Mouse (Mus musculus) hindbrain, embryonic 15.5 days (tissue): ENCODE measurements around the gene Pianp. TPM values are rescaled to one million over a fixed set of nuclear protein-coding genes. Genes with fewer than 3 reads are reported as not detected.
"Not testable (repeated sequence)": the region's sequence is repeated elsewhere in the genome, so short reads cannot be mapped to it uniquely, and the experiment has no call there.

Experiments
- ATAC-seq: fragments of 200-750 bp; cut with Nextera tagmentation; 2 replicates; pipeline ENCODE4 v1.8.0; 2017; ENCODE audit warnings: low read depth, moderate number of reproducible peaks, moderate TSS enrichment; ENCODE audit not compliant: low FRiP score
- H3K27ac ChIP-seq: fragments of 300-500 bp; sonication (generic); replicated peaks from 2 replicates; pipeline ENCODE4 v1.5.1; 2015; ENCODE audit warnings: mild to moderate bottlenecking, inconsistent platforms
- H3K27me3 ChIP-seq: fragments of 300-500 bp; sonication (generic); 2 replicates; pipeline ENCODE4 v1.6.1; 2015; ENCODE audit warnings: control low read depth, inconsistent platforms
- H3K36me3 ChIP-seq: fragments of 300-500 bp; sonication (generic); 2 replicates; pipeline ENCODE4 v1.6.1; 2015; ENCODE audit warnings: control low read depth, inconsistent platforms
- H3K4me1 ChIP-seq: fragments of 300-500 bp; sonication (generic); replicated peaks from 2 replicates; pipeline ENCODE4 v1.6.1; 2015; ENCODE audit warnings: control low read depth, inconsistent platforms
- H3K4me2 ChIP-seq: fragments of 300-500 bp; sonication (generic); 2 replicates; pipeline ENCODE4 v1.6.1; 2015; ENCODE audit warnings: moderate library complexity, mild to moderate bottlenecking, inconsistent platforms
- H3K4me3 ChIP-seq: fragments of 300-500 bp; sonication (generic); 2 replicates; pipeline ENCODE4 v1.5.1; 2015; ENCODE audit warnings: mild to moderate bottlenecking, inconsistent platforms
- H3K9ac ChIP-seq: fragments of 300-500 bp; sonication (generic); 2 replicates; pipeline ENCODE4 v1.6.1; 2015; ENCODE audit warnings: inconsistent platforms
- H3K9me3 ChIP-seq: fragments of 300-500 bp; sonication (generic); 2 replicates; pipeline ENCODE4 v1.6.1; 2016; ENCODE audit warnings: control low read depth, inconsistent platforms
- WGBS: fragments of 180-500 bp; shearing (Covaris S2); methylation state at CpG from one replicate; pipeline ENCODE4 v1.1.7; 2015; 5-methylcytosine and 5-hydroxymethylcytosine counted together
- polyA plus RNA-seq: library from polyadenylated mRNA; unstranded; fragments of >200 nt; fragmentation: Nextera tagmentation; extraction: Ambion mirVana; gene quantifications from 2 replicates; pipeline ENCODE4 v1.2.1, GENCODE M21; 2015

Gene Pianp
- polyA plus RNA-seq, 1 experiment from 2014 or later, result 73.5 TPM

DNA sequence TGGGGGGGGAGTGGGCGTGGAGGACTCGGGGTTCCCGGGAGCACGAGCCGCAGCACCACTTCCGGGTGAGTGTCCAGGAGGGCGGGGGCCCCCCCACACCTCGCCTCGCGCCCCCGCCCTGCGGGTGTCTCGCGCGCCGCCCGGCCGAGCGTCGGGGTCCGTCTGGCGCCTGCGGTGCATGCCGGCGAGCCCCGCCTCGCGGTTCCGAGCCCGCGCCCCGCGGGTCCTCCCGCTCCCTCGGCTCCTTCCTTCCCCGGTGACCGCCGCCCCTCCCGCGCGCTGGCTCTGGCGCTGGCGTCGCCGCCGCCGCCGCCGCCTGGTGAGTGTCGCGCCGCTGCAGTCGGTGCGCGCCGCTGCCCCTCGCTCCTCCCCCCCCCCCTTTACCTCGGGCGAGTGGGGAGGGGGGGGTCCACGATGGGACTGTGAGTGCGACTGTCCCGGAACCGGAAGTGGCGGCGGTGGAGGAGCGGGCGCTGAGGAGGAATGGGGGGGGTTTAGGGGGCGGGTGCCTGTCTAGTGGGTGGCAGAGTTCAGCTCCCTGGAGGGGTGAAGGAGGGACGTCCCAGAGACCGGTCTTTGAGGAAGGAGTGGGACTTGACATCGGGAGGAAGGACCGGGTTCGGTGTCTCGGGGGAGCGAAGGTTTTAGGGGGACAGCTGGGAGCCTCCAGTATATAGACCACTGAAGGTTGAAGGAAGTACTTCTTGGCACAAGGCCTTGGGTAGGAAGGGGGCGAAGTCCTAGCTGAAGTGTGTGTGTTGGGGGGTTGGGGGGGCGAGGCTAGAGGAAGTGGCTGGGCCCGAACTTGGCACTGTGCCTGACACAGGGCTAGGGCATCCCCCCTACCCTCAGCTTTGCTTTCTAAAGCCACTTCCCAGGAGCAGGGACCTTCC, 12.9 kb downstream of the Pianp start:
- peak overlapping the region; percentile 94 for H3K4me2 ChIP-seq
- H3K4me1 ChIP-seq, result peaks cover 46% of the 10 kb centered on the region
- H3K27me3 ChIP-seq, result no peaks in the 10 kb centered on the region
- peak overlapping the region; percentile 98 for H3K27ac ChIP-seq
- ATAC-seq, result peak; percentile 90
- under 1% methylated on average over 53 of the region's 78 CpGs for WGBS
- peak overlapping the region; percentile 78 for H3K9ac ChIP-seq
- peak overlapping the region; percentile 74 for H3K4me3 ChIP-seq
- H3K9me3 ChIP-seq, result no peaks in the 10 kb centered on the region
- peaks cover 25% of the 10 kb centered on the region; the same call in 1 of the 2 replicates for H3K36me3 ChIP-seq

DNA sequence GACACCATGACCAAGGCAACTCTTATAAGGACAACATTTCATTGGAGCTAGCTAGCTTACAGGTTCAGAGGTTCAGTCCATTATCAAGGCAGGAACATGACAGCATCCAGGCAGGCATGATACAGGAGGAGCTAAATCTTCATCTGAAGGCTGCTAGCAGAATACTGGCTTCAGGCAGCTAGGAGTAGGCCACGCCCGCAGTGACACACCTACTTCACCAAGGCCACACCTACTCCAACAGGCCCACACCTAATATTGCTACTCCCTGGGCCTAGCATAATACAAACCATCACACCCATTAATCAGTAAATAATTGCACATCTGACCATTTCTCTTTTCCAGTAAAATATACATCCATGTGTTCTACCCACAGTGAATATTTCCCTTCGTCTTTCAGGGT, 21.2 kb downstream of the Pianp start:
- no peak overlapping the region for H3K4me3 ChIP-seq
- ATAC-seq, result no peak
- H3K9ac ChIP-seq, result no peak overlapping the region
- no peaks in the 10 kb centered on the region for H3K9me3 ChIP-seq
- no peak overlapping the region for H3K27ac ChIP-seq
- peaks cover 65% of the 10 kb centered on the region for H3K36me3 ChIP-seq
- WGBS, result 95% methylated on average over 3 of the region's 3 CpGs
- no peak overlapping the region for H3K4me2 ChIP-seq
- H3K27me3 ChIP-seq, result no peaks in the 10 kb centered on the region
- peaks cover 10% of the 10 kb centered on the region for H3K4me1 ChIP-seq

DNA sequence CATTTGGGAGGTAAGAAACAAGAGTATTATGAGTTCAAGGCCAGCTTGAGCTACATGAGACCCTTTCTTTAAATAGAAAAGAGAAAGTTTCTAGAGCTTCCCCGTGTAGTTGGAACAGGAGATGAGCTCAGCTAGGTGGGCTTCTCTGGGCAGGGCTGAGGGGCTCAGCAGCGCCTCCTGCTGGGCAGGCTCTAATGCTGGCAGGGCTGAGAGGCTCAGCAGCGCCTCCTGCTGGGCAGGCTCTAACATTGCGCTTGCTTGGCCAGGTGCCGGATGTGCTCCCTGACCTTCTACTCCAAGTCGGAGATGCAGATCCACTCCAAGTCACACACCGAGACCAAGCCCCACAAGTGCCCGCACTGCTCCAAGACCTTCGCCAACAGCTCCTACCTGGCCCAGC, 34.0 kb downstream of the Pianp start:
- ATAC-seq, H3K27ac ChIP-seq, H3K4me1 ChIP-seq, H3K4me2 ChIP-seq, H3K9me3 ChIP-seq, H3K9ac ChIP-seq, H3K4me3 ChIP-seq, H3K27me3 ChIP-seq: not testable (repeated sequence)
- 43% methylated on average over 8 of the region's 9 CpGs for WGBS
- H3K36me3 ChIP-seq, result peaks cover 60% of the 10 kb centered on the region

DNA sequence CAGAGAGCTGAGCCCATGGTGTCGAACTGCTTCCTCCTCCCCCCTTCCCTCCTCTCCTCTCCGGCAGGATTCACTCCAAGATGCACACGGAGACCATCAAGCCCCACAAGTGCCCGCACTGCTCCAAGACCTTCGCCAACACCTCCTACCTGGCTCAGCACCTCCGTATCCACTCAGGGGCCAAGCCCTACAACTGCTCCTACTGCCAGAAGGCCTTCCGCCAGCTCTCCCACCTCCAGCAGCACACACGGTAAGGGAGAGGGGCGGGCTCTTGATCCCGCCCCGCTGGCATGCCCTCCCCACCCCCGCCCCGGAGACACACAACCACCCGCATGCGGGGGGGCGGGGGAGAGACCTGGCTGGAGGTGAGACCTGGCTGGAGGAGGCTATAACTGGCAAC, 35.1 kb downstream of the Pianp start:
- Histone ChIP-seq H3K4me1 (no peaks in the 10 kb centered on the region), H3K27me3 (no peaks in the 10 kb centered on the region), H3K27ac (no peak overlapping the region), H3K36me3 (peaks cover 58% of the 10 kb centered on the region), H3K9ac (no peak overlapping the region), H3K9me3 (no peaks in the 10 kb centered on the region), H3K4me3 (no peak overlapping the region), H3K4me2 (no peak overlapping the region)
- peak; percentile 38; the same call in 1 of the 2 replicates for ATAC-seq
- WGBS, result 92% methylated on average over 16 of the region's 16 CpGs

DNA sequence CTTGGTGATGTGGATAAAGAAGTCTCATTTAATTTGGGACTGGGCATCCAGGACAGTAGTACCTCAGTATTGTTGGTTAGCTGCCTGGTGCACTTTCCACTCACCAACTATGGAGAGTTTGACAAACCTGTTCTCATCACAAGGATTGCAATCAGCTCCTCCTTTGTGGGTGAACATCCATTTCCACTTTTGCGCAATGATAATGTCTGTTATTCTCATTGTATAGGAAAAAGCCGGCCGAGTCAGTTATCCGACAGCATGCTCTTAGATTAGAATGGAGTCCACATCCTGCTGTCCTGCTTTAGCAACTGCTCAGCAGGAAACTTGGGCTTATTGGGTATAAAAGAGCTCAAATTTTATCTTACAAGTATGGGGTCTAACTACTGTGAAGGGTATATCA, 42.2 kb downstream of the Pianp start:
- H3K4me1 ChIP-seq, result peaks cover 20% of the 10 kb centered on the region
- 90% methylated on average over 4 of the region's 4 CpGs for WGBS
- H3K4me2 ChIP-seq, result peak overlapping the region; percentile 67
- H3K27ac ChIP-seq, result peak overlapping the region; percentile 74
- H3K27me3 ChIP-seq, result no peaks in the 10 kb centered on the region
- no peak for ATAC-seq
- H3K36me3 ChIP-seq, result peaks cover 35% of the 10 kb centered on the region
- 0 out of 2 replicates have a peak overlapping the region, but pooled peaks have one; percentile 30 for H3K9ac ChIP-seq
- no peaks in the 10 kb centered on the region for H3K9me3 ChIP-seq
- peak overlapping the region; percentile 85 for H3K4me3 ChIP-seq

DNA sequence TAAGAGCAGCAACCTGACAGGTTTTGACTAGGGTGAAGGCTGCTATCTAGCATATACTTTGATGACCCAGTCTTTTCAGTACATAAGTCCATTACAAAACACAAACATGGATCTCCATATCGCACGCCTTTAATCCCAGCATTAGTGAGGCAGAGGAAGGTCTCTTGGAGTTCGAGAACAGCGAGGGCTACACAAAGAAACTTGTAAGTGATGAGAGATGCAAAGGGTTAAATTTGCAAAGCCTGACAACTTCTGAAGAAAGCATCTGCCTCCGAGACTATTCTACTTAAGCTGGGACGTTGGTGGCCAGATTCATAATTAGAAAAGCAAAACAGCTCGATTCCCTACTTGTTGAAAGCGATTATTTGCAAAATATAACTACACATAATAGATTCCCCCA, 42.6 kb downstream of the Pianp start:
- peak overlapping the region; percentile 30; the same call in 1 of the 2 replicates for H3K9ac ChIP-seq
- H3K4me2 ChIP-seq, result peak overlapping the region; percentile 67
- peak overlapping the region; percentile 85 for H3K4me3 ChIP-seq
- H3K27ac ChIP-seq, result peak overlapping the region; percentile 74
- 7% methylated on average over 8 of the region's 8 CpGs for WGBS
- no peaks in the 10 kb centered on the region for H3K9me3 ChIP-seq
- peaks cover 36% of the 10 kb centered on the region for H3K36me3 ChIP-seq
- no peaks in the 10 kb centered on the region for H3K27me3 ChIP-seq
- no peak; the same call in 1 of the 2 replicates for ATAC-seq
- H3K4me1 ChIP-seq, result peaks cover 20% of the 10 kb centered on the region

DNA sequence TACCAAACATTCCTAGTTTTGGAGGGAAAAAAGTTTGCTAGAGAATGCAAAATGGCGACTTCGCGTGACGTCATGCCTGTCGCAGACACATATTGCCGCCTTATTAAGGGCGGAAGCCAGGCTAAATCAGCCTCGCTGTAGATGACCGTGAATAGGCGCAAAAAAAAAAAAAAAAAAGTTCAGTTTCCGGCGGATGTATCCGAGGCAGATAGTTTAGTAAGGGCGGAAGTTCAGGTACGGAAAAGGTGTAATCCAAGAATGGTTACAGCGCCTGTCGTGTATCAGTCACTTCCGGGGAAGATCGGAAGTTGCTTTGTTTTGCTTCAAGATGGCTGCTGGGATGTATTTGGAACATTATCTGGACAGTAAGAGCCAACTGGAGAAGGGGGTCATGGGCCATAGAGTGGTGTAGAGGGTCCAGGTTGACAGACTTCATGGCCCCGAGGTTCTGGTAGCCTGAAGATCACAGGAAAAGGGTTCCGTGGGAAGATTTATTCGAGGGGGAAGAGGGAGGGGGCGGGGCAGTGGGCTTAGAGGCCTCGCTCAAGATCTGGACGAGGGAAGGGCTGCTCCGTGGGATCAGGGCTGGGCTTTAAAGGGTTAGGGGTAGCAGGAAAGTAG, 43.1 kb downstream of the Pianp start, which contains the start of gene Ing4:
Gene Ing4, plus strand, starts transcription at position 228 of the 621 bp plus-strand sequence.
- peak within 1 kb of the TSS; percentile 73 for H3K9ac ChIP-seq
- WGBS, result 0% methylated on average over 26 of the region's 26 CpGs
- H3K4me2 ChIP-seq, result peak within 1 kb of the TSS; percentile 82
- peaks cover 20% of the 10 kb centered on the region for H3K4me1 ChIP-seq
- no peaks in the 10 kb centered on the region for H3K27me3 ChIP-seq
- H3K4me3 ChIP-seq, result peak within 1 kb of the TSS; percentile 85
- peak; percentile 97 for ATAC-seq
- H3K27ac ChIP-seq, result peak within 1 kb of the TSS; percentile 82
- peaks cover 38% of the 10 kb centered on the region for H3K36me3 ChIP-seq
- no peaks in the 10 kb centered on the region for H3K9me3 ChIP-seq

DNA sequence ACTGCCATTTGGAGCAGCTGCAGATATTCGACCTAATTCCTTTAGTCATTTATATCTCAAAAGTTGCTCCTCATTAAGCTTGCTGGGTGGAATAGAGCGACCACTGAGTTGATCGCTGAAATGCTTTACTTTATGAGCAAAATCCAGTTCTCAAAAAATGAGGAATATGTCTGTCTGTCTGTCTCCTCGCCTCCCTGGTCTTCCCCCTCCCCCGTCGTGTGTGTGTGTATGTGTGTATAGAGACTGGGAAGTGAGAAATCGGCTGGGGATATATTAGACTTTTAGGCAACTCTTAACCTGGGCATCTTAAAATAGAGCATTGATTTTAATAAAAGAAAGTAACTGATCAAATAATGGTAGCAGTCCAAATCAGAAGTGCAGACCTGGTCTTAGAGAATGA, 43.7 kb downstream of the Pianp start:
- H3K9ac ChIP-seq, result peak overlapping the region; percentile 73
- 21% methylated on average over 7 of the region's 7 CpGs for WGBS
- peaks cover 38% of the 10 kb centered on the region for H3K36me3 ChIP-seq
- H3K4me1 ChIP-seq, result peaks cover 20% of the 10 kb centered on the region
- H3K27ac ChIP-seq, result peak overlapping the region; percentile 82
- ATAC-seq, result no peak
- peak overlapping the region; percentile 82 for H3K4me2 ChIP-seq
- H3K27me3 ChIP-seq, result no peaks in the 10 kb centered on the region
- no peaks in the 10 kb centered on the region for H3K9me3 ChIP-seq
- peak overlapping the region; percentile 85 for H3K4me3 ChIP-seq

DNA sequence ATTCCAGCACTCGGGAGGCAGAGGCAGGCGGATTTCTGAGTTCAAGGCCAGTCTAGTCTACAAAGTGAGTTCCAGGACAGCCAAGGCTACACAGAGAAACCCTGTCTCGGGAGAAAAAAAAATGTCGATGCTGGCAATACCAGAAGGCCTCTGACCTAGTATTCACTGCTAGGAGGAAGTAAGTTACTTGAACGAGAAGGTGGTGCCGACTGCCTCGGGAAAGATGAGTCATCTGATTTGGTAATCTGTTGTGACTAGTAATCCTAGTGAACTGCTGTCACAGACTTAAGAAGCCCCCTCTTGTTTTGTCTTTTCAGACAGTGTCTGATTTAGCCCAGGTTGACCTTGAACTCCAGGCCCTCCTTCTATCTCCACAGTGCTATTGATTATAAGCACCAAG, 44.6 kb downstream of the Pianp start:
- Histone ChIP-seq H3K4me1 (peaks cover 20% of the 10 kb centered on the region), H3K27ac (no peak overlapping the region), H3K36me3 (peaks cover 31% of the 10 kb centered on the region), H3K9me3 (no peaks in the 10 kb centered on the region), H3K4me2 (0 out of 2 replicates have a peak overlapping the region, but pooled peaks have one; percentile 82), H3K27me3 (no peaks in the 10 kb centered on the region), H3K4me3 (no peak overlapping the region), H3K9ac (no peak overlapping the region)
- no peak for ATAC-seq
- WGBS, result 91% methylated on average over 7 of the region's 7 CpGs

DNA sequence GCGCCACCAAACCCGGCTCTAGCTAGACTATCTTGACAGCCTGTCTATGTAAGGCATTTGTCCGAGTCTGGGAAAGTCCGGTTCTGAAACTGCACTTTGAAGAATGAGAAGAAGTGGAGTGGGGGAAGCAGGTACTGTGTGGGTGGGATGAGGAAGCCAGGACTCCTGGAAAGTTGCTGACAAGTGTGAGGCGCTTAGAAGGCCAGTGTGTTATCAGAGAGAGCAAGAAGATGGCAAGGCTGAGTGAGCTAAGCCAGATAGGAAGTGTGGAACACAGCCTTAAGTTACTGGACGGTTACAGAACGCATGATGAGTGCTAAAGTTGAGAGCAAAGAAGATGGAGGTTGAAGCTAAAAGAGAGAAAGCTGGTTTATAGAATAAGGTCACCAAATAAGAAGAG, 45.6 kb downstream of the Pianp start:
- Histone ChIP-seq H3K4me1 (peaks cover 20% of the 10 kb centered on the region), H3K4me2 (no peak overlapping the region), H3K9ac (no peak overlapping the region), H3K36me3 (peaks cover 24% of the 10 kb centered on the region), H3K4me3 (no peak overlapping the region), H3K27ac (no peak overlapping the region), H3K9me3 (no peaks in the 10 kb centered on the region), H3K27me3 (no peaks in the 10 kb centered on the region)
- WGBS, result 97% methylated on average over 7 of the region's 7 CpGs
- no peak for ATAC-seq

DNA sequence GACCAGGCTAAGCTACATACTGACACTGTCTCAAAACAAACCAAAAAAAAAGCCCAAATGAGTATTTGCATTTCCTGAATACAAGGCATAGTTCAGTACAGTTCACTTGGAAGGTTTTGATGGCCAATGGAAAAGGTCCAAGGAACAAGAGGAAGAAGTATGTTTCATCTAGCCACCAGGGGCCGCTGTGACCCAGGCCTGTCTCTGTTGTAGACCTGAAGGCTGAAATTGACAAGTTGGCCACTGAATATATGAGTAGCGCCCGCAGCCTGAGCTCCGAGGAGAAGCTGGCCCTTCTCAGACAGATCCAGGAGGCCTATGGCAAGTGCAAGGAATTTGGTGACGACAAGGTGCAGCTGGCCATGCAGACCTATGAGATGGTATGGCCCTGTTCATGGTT, 50.2 kb downstream of the Pianp start:
- peak; percentile 12; the same call in 1 of the 2 replicates for ATAC-seq
- Histone ChIP-seq H3K4me3 (no peak overlapping the region), H3K27ac (no peak overlapping the region), H3K27me3 (no peaks in the 10 kb centered on the region), H3K9ac (no peak overlapping the region), H3K36me3 (peaks cover 43% of the 10 kb centered on the region), H3K4me2 (no peak overlapping the region), H3K9me3 (no peaks in the 10 kb centered on the region), H3K4me1 (no peaks in the 10 kb centered on the region)
- 23% methylated on average over 5 of the region's 5 CpGs for WGBS

DNA sequence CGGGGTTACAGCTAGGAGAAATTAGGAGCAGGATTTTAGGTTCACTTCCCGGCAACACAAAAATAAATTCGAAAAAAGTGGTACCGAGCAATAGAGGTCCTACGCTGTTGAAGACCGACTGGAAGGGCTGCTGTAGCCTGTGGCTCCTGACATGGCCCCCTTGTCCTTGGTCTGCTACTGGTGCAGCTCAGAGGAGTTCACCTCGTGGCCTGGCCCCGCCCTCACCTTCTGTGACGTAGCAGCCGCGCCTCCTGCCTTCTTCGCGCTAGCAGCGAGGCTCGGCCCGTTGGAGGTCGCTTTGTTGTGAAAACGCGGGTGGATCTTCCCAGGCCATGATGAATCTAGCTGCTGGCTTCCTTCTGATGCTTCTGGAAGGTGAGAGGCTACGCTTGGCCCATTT, 53.2 kb downstream of the Pianp start, which contains the start of gene Acrbp:
Gene Acrbp, plus strand, starts transcription at position 12 of the 400 bp plus-strand sequence.
- no peak within 1 kb of the TSS for H3K27ac ChIP-seq
- WGBS, result 37% methylated on average over 20 of the region's 20 CpGs
- H3K27me3 ChIP-seq, result no peaks in the 10 kb centered on the region
- peaks cover 56% of the 10 kb centered on the region for H3K36me3 ChIP-seq
- H3K9me3 ChIP-seq, result no peaks in the 10 kb centered on the region
- no peaks in the 10 kb centered on the region for H3K4me1 ChIP-seq
- H3K4me3 ChIP-seq, result no peak within 1 kb of the TSS
- no peak within 1 kb of the TSS for H3K9ac ChIP-seq
- no peak within 1 kb of the TSS for H3K4me2 ChIP-seq
- ATAC-seq, result no peak
